Mouse (Mus musculus) right cerebral cortex, adult 2 months (tissue): ENCODE measurements around the gene Slc17a5.

Experiments
- DNase-seq, 2 experiments: peaks; one replicate each; pipeline ENCODE4 v3.0.0; 2021 to 2022; ENCODE audit warnings: low spot score in 2 of 2

The Slc17a5 gene

DNA sequence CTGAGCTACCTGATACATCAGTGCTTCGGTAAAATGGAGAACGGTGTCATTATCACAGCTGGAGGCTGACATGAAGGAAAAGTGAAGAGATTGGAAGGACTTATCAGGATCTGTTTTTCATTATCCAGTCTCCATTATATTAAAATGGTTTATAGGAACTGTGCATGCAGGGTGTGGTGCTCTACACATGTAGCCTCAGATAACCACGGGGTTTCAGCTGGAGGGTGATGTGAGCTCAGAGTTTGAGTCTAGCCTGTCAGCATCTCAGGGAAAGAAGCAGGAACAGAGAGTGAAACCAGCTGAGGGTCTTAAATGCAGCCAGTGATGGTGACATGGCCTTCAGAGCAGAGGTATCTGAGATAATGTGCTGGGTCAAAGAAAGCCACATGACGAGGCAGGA lies 28.4 kb downstream of the Slc17a5 start:
- no peak for DNase-seq

DNA sequence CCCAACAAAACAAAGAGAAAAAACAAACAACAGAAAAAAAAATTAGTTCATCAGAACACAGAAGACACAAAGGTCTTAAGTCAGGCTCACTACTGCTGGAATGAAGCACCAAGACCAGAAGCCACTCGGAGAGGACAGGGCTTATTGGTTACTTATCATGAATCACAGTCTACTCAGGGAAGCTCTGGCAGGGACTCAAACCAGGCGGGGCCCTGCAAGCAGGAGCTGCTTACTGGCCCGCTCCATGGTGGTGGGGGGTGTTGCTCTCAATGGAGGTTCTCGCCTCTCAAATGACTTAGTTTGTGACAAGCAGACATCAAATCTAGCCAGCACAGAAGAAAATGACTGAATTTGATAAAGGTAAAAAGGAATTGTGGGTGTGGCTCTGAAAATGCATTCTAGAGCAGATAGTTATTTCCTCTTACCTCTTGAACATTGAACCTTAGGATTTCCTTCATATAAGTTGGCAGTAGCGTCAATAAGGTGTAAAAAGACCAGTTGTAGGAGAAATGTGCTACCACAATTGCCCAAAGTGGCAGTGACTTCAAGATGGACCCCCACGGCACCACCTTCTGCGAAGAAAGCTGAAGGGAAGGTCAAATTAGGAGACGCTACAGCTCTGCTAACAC lies 29.1 kb downstream of the Slc17a5 start:
- DNase-seq: no peak

DNA sequence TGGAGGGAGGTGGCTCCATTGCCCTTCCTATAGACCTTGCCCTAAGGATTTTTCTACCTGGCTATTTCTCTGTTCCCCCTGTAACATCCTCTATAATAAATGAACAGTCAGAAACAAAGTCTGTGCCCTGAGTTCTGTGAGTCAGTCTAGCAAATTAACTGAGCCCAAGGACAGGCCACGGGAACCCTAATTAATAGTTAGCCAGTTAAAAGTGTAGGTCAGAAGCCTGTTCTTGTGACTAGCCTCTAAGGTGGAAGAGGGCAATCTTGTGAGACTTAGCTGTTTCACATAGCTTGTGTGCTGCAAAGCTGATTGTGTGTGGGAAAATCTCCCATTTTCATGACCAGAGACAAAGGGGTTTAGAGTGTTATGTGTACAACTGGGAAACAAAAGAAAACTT lies 30.8 kb downstream of the Slc17a5 start:
- DNase-seq: no peak

DNA sequence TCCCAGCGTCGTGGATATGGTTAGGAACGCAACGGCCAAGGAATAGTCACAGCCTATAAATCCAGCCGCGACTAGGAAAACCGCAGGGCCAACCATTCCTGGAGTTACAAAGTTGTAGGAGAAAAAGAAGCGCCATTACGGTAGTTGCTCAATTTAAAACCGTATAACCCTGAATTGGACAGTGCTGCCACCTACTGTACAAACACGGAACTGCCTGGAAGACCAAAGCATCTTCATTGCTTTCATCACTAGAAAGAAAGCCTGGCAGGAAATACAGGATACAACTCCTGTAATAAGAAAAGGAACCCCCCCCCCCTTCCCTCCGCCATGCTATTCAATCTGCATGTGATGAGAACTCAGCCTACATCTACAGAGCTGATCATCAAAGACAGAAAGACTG lies 34.9 kb downstream of the Slc17a5 start:
- DNase-seq: peak; percentile 93 to 94

DNA sequence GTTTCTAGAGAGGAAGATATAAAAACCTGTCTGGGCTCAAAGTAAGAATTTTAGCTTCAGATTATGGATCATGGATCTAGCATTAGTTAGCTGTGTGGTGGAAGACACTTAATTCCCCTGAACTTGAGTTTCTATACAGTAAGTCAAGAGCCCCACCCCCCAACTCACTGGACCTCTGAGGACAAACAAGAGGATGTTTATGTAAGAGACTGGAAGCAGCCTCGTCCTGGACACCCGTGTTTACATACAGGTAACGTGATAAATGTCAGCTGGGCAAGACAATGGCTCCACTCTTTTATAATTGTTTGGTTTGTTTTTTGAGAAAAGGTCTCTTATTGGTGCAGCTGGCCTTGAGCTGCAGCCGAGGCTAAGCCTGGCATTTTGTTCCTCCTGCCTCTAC lies 36.1 kb downstream of the Slc17a5 start:
- DNase-seq: no peak

DNA sequence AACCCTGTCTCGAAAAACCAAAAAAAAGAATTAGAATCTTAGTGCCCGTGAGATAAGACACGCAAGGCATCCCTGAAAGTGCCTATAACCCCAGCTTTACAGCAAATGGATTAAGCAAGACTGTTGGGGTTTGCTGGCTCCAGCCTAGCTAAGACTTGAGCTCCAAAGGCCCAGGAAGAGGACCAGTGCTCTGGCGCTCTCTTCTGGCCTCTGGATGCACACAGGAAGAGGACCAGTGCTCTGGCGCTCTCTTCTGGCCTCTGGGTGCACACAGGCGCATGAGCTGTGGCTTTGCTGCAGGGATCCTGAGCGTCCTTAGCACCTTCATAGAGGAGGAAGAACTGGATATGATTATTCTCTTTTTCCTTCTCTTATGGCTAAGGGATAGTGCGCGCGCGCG lies 40.1 kb downstream of the Slc17a5 start:
- no peak for DNase-seq

DNA sequence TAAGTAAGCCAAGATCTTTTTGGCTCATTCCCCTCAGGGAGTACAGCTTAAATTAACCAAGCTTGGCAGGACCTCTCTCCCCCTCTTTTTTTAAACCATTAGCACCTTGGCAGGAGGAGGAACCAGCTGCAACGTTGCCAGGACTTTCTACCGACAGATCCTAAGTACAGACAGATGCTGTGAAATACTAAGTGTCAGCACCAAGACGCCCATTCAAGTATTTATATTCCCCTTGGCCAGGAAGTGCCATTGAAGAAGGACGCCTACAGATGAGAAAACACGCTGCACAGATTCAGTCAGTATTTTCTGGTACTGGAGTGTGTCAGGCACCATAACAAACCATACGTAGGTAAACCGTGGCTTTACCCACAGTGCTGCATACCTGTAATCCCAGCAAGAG lies 40.9 kb downstream of the Slc17a5 start:
- peak; percentile 58 to 65 for DNase-seq

DNA sequence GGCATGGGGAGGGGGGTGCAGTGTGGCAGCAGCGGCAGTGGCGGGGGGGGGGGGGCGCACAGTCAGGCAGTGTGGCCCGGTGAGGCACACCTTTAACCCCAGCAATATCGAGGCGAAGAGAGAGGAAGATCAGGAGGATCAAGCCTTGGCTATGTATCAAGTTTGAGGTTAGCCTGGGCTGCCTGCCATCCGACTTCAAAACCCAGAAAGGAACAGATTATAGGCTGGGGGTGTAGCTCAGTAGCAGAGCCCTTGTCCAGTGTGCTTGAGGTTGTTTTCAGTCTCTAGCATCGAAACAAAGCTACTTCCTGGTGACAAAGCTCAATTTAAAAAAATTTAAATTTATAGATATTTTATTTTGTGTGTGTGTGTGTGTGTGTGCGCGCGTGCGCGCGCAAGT lies 46.1 kb downstream of the Slc17a5 start:
- no peak for DNase-seq

DNA sequence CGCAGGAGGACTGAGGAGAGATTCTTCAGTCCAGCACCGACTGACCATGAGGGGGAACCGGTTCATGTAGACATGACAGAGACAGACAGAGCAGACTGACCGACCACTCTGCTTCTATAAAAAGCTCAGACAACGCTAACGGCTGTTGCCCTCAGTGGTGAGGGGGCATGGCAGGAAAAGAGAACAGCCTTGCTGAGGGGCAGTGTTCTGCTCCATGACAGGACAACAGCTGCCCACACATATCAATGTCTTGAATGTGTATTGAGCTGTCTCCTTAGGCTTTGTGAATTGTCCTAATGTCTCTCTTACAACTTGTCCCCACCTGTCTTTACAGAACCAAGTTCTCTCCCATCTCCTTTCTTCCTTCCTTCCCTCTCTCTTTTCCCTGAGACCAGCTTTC lies 49.4 kb downstream of the Slc17a5 start:
- no peak for DNase-seq

DNA sequence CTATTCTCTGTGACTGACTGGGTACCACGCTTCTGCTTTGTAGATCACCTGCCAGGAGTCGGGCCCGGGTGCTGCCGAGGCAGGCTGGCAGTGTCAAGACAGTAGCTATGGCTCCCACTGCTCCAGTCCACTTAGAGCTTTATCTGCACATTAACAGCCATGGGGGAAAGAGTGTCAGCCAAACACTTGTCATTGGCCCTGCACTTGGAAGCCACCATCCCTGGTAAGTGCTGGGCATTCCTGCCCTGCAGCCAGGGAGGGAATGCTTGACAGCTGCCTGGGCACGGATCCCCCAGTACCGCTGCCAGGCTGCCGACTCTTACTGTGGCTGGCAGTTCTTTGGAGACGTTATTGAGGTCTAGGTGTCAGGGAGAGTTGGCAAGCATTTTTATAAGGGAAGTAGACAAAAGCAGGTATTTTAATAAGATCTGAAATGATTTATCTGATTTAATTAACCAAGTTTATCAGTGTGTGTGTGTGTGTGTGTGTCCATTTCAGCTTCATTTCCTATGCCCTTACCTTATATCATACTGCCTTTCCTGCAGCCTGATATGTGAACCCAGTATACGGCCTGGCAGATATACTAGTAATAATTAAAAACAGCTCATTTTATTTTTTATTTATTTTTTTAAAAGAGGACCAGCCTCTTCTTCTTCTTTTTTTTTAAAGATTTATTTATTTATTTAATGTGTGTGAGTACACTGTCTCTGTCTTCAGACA lies 50.5 kb downstream of the Slc17a5 start:
- peak in 1 of 2 experiments; percentile 15 for DNase-seq

DNA sequence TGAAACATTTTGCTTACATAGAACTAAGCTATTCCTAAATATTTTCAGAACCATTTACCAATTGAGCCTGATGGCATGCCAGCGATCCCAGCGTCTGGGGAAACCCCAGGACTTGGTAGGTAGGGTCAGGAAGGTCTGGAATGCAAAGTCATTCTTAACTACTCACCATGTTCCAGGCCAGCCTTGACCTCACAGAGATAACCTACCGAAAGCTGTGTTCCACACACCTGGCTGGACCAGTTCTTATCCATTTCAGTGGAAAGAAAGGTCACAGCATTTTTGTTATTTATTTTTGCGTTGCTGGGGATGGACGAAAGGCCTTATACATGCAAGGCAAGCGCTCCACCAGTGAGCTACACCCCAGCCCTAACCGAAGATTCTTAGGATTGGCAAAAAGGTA lies 53.2 kb downstream of the Slc17a5 start:
- DNase-seq: no peak

DNA sequence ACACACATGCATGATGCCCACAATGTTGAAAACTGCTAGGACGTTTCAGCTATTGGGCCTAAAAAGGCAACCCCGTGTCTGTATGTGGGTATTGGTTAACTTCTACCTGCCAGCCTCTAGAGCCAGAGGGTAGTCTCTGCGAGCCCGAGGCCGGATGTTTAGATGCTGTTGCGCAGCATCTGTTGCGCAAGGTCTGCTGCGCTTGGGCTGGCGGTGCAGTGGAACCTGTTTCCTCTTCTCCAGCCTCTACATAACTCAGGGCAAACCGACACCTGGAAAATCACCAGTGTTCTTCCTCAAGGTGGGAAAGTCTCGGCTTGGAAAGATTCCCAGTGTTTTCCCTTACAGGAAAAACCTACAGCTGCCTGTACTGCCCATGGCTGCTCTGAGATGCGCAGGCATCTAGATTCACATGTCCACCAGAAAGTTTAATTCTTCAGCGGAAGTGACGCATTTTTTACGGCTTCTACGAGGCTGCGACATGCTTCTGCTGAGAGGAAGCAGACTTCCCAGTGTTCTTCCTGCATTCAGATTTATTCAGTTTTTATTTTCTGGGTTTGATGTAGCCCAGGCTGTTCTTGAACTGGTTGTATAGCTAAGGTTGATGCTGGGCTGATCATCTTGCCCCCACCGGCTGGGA lies 54.4 kb downstream of the Slc17a5 start:
- DNase-seq: no peak

DNA sequence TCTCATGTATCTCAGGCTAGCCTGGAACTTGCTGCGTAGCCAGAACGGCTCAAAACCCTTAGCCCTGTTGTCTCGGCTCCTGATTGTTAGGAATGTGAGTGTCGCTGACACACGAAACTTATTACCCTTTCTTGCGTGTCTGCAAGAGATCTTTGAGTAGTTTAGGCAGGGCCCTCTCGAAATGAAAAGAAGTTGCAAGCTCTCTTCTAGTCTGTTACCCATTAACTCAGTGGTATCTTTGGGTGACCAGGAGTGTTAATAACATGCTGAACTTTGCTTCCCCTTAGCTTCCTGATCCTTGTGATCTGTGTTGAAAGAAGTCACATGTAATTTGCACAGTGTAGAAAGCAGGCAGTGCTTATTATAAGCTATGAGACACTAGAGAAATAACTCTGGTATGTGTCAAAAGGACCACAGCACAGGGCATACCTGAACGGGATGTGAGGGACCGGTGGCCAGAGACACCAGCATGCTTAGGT lies 55.5 kb downstream of the Slc17a5 start:
- no peak for DNase-seq

DNA sequence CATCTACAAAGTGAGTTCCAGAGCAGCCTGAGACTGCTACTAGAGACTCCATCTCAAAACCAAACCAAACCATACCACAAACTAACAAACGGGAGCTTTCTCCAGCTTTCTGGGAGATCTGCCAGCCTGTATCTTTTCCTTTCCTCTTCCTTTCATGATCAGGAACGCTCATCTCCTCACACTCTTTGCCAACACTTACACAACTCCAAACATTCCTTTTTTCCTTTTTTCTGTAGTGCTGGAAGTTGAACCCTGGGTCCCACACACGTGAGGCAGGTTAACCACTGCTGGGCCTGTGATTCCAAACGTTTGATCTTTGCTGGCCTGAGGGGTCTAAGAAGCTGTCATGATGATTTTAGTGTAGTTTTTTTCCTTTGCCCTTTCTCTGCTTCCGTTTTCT lies 56.0 kb downstream of the Slc17a5 start:
- no peak for DNase-seq

DNA sequence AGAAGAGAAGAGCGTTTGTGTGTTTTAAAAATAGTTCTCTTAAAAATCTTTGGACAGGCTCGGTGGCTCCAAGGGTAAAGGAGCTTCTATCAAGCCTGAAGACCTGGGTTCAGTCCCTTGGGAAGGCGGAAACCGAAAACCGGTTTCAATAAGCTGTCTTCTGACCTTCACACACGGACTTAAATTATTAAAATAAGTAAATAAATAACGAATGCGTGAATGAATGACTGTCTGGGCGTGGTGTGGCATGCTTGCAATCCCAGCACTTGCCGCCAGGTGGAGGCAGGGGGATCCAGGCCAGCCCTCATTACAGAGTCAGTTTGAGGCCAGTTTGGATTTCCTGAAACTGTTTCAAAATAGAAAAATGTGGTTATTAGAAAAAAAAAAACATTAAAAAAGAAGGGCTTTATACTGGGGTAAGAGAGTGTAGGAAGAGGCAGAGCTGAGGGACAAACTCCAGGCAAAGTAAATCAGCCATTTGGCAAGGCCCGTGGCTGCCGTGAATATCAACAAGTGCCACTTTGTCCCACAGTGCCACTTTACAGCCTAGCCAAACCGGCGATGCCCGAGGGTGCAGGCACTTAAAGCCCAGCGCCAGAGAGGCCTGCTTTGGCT lies 60.0 kb downstream of the Slc17a5 start:
- DNase-seq: peak; percentile 79 to 84

DNA sequence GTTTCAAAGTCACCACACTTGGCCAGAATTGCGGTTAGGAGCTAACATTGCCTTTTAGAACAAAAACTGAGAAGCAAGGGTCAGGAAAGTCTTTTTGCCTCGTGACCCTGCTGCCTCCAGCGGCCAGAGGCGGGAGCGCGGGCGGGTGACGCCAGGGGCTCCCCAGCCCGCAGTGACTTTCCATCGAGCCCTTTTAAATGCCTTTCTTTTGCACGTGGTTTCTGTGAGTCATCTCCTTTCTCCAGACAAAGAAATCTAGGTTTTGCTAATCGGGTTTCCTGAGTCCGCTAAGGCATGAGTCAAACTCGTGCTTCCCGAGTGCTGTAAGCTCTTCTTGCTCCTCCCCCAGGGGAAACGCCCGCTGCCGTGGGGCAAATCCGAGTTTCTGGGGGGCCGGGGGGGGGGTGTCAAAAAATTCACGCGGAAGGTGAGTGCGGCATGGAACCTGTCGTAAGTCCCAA lies 60.5 kb downstream of the Slc17a5 start:
- peak; percentile 57 to 66 for DNase-seq

DNA sequence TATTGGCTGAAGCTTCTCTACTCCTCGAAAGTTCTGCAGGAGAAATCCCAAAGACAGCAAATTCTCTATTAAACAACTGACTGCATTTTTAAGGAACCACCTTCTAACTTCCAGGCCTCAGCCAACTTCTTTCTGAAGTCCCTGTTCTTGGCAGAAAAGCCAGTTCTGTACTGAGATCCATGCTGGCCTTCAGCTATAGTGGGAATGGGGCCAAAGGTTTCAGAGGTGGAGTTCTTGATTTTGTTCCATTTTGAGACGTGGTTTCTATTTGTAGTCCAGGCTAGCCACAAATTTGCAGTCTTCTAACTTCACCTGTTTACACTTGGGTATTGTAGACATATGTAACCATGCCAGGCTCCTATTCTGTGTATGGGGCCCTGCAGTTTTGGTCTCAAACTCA lies 61.6 kb downstream of the Slc17a5 start:
- no peak for DNase-seq

DNA sequence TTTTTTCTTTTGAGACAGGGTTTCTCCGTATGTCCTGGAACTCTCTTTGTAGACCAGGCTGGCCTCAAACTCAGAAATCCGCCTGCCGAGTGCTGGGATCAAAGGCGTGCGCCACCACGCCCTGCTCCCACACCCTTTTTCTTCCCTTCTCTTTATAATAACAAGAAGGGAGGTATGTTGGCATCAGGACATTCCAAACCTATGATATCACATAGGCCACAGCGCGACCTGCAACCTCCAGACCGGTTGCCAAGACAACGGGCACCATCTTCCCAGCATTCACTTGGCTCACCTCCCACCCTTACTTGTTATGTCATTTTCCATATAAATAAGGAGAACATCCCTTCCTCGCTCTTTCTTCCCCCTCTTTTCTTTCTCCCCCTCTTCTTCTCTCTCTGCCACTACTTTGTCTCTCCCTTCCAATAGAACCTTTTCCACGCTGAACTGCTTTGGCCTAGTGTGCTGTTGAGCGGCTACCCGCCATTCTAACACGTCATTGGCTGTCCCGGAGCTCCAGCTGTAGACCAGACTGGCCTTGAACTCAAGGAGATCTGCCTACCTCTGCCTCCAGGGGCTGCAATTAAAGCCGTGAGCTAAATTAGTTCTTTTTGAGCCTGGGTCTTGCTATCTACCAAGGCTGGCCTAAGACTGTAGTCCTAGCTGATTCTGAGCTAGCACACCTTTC lies 62.2 kb downstream of the Slc17a5 start:
- DNase-seq: no peak

DNA sequence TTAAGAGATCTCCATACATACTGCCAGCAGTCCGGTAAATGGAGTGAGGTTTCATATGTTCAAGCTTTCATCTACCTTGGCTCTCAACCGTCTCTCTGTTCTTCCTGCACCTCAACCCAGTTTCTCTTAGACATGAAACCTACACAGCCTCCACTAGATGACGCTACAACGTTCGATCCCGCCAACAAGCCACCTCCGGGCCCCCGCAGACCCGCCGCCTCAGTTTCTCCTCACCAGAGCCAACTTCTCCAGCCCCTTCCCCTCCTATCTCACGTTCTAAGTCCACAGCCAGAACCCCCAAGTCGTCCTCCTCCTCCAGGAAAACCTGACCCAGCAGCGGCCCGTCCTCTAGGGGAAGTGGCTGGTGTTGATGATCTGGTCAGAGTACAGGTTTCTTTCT lies 66.2 kb downstream of the Slc17a5 start:
- DNase-seq: peak in 1 of 2 experiments; percentile 13

DNA sequence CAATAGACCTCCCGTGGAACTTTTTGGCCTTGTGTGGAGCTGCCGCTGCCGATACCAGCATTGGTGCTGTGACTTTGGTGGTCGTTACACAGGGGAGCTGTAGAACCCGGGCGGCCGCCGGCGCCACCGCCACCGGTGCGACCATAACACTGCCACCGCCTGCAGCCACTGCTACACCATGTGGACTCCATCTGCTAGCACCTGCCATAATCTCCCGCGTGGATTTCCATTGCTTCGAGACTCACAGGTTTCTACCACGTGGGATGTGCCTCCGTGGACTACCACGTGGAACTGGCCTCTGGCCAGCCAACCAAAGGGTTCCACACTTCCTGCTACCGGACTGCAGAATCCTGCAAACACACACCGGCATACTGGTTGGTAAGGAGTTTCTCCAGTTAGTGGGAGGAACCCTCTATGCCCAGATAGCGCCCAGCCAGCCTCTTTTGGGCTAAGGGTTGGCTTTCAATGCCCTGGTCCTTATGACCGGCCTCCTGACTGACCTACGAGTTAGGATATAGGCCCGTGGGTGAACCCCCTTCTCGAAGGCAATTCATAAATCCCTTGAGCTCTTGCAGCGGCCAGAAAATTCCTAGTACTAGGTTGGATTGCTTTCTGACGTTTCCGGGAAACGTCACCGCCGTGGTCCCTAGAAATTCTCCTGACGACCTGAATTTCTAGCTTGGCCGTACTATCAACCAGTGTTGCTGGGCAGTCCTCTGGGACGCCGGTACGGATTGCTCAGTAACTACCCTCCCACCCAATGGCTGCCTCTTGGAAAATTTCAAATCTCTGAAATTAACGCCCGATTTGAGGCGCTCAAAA lies 66.8 kb downstream of the Slc17a5 start:
- DNase-seq: peak; percentile 35 to 42
